Mouse (Mus musculus): ENCODE measurements at regions not wholly inside any gene's neighbourhood (a gene's known extent, or its start where the extent isn't known, plus 50 kb on each side); places are given as distances from the start of the nearest gene placed in this dataset.

GRCm38 (mm10) chr4:32183791-32184190 is 54.8 kb upstream of the Bach2 start:
- DNase-seq (ENCODE audit: low spot score) = no peak

GRCm38 (mm10) chr4:32185986-32186385 is 52.6 kb upstream of the Bach2 start:
- no peak for DNase-seq (ENCODE audit: low spot score)

GRCm38 (mm10) chr4:32187154-32187553 is 51.5 kb upstream of the Bach2 start:
- DNase-seq (ENCODE audit: low spot score) = no peak

- no peak for DNase-seq (ENCODE audit: low spot score)
Measured at GRCm38 (mm10) chr4:32188076-32188475, 50.5 kb upstream of the Bach2 start.

GRCm38 (mm10) chr4:32188752-32189415 is 49.7 kb upstream of the Bach2 start:
- peak; percentile 36 for DNase-seq (ENCODE audit: low spot score)

All from MN1 (cell line).